Mouse (Mus musculus): ENCODE measurements around the gene Fam24b. TPM values are rescaled to one million over a fixed set of nuclear protein-coding genes. Genes with fewer than 3 reads are reported as not detected.

Fam24b gene
- polyA plus RNA-seq, 1 experiment: 0.14 TPM

Other genes starting within 250 kb of the Fam24b start
- not detected in 2 replicates for gene 4933402N03Rik, start 183.2 kb downstream of the Fam24b start, polyA plus RNA-seq (2012; rRNA removed)
- 0.06 and 0.17 TPM in 2 replicates for gene 5430419D17Rik, start 155.1 kb downstream of the Fam24b start, polyA plus RNA-seq (2012; rRNA removed)
- gene Cuzd1, start 7.2 kb downstream of the Fam24b start, polyA plus RNA-seq (2012; rRNA removed): 0.23 and 0.30 TPM in 2 replicates
- gene Fam24a, start 4.3 kb upstream of the Fam24b start, polyA plus RNA-seq (2012; rRNA removed): not detected in 2 replicates
- 15.3 and 17.2 TPM in 2 replicates for gene 2310057M21Rik, start 33.2 kb upstream of the Fam24b start, polyA plus RNA-seq (2012; rRNA removed)
- gene Pstk, start 41.6 kb upstream of the Fam24b start, polyA plus RNA-seq (2012; rRNA removed): 54.4 and 57.6 TPM in 2 replicates
- gene Ikzf5, start 81.0 kb upstream of the Fam24b start, polyA plus RNA-seq (2012; rRNA removed): 15.6 and 18.5 TPM in 2 replicates
- 35.7 and 42.8 TPM in 2 replicates for gene Acadsb, start 81.1 kb upstream of the Fam24b start, polyA plus RNA-seq (2012; rRNA removed)
- not detected in 2 replicates for gene Hmx3, start 213.4 kb upstream of the Fam24b start, polyA plus RNA-seq (2012; rRNA removed)
- gene Hmx2, start 219.3 kb upstream of the Fam24b start, polyA plus RNA-seq (2012; rRNA removed): not detected in 2 replicates
- 75.0 and 75.8 TPM in 2 replicates for gene Bub3, start 230.7 kb upstream of the Fam24b start, polyA plus RNA-seq (2012; rRNA removed)